Mouse (Mus musculus) limb, embryonic 11.5 days (tissue): ENCODE results near the gene Hist1h2ad. TPM values are rescaled to one million over a fixed set of nuclear protein-coding genes. Genes with fewer than 3 reads are reported as not detected.
A peak's percentile ranks its signal among the peaks of the same experiment; 100 is the strongest.
"Not testable (repeated sequence)": the region's sequence is repeated elsewhere in the genome, so short reads cannot be mapped to it uniquely, and the experiment has no call there.

ENCODE experiments used
- ATAC-seq: fragments of 200-750 bp; cut with Nextera tagmentation; 2 replicates; pipeline ENCODE4 v1.8.0; 2017; ENCODE audit warnings: low read depth; ENCODE audit not compliant: insufficient number of reproducible peaks, low FRiP score, low TSS enrichment
- DNase-seq: peaks from one replicate; pipeline ENCODE4 v3.0.0-alpha.2; 2015; ENCODE audit warnings: low spot score
- H3K27ac ChIP-seq: fragments of 300-500 bp; sonication (generic); replicated peaks from 2 replicates; pipeline ENCODE4 v1.5.1; 2014; ENCODE audit warnings: low read depth, mild to moderate bottlenecking, low read length
- H3K27me3 ChIP-seq: fragments of 300-500 bp; sonication (generic); 2 replicates; pipeline ENCODE4 v1.6.1; 2014; ENCODE audit warnings: mild to moderate bottlenecking, low read length, mixed read lengths; ENCODE audit not compliant: control insufficient read depth, insufficient read depth
- H3K36me3 ChIP-seq: fragments of 300-500 bp; sonication (generic); 2 replicates; pipeline ENCODE4 v1.6.1; 2014; ENCODE audit warnings: mild to moderate bottlenecking, low read length, moderate library complexity, mixed read lengths; ENCODE audit not compliant: control insufficient read depth, insufficient read depth
- H3K4me1 ChIP-seq: fragments of 300-500 bp; sonication (generic); 2 replicates; pipeline ENCODE4 v1.6.1; 2014; ENCODE audit warnings: low read length, mixed read lengths; ENCODE audit not compliant: control insufficient read depth, insufficient read depth
- H3K4me2 ChIP-seq: fragments of 300-500 bp; sonication (generic); 2 replicates; pipeline ENCODE4 v1.6.1; 2014; ENCODE audit warnings: low read depth, mild to moderate bottlenecking, moderate library complexity; ENCODE audit not compliant: severe bottlenecking
- H3K4me3 ChIP-seq: fragments of 300-500 bp; sonication (generic); 2 replicates; pipeline ENCODE4 v1.5.1; 2014; ENCODE audit warnings: low read depth, low read length
- H3K9ac ChIP-seq: fragments of 300-500 bp; sonication (generic); 2 replicates; pipeline ENCODE4 v1.6.1; 2014; ENCODE audit warnings: mild to moderate bottlenecking, low read length
- H3K9me3 ChIP-seq: fragments of 300-500 bp; sonication (generic); 2 replicates; pipeline ENCODE4 v1.6.1; 2016; ENCODE audit warnings: low read length; ENCODE audit not compliant: control insufficient read depth
- WGBS: fragments of 180-500 bp; shearing (Covaris S2); extraction: QIAGEN DNeasy Blood & Tissue Kit; methylation state at CpG from one replicate; pipeline ENCODE4 v1.1.7; 2014; 5-methylcytosine and 5-hydroxymethylcytosine counted together
- polyA plus RNA-seq: library from polyadenylated mRNA; unstranded; fragments of >200 nt; fragmentation: Nextera tagmentation; extraction: Ambion mirVana; gene quantifications from 2 replicates; pipeline ENCODE4 v1.2.1, GENCODE M21; 2014

Hist1h2ad gene
- polyA plus RNA-seq, result 2.2 and 3.1 TPM in 2 replicates

DNA sequence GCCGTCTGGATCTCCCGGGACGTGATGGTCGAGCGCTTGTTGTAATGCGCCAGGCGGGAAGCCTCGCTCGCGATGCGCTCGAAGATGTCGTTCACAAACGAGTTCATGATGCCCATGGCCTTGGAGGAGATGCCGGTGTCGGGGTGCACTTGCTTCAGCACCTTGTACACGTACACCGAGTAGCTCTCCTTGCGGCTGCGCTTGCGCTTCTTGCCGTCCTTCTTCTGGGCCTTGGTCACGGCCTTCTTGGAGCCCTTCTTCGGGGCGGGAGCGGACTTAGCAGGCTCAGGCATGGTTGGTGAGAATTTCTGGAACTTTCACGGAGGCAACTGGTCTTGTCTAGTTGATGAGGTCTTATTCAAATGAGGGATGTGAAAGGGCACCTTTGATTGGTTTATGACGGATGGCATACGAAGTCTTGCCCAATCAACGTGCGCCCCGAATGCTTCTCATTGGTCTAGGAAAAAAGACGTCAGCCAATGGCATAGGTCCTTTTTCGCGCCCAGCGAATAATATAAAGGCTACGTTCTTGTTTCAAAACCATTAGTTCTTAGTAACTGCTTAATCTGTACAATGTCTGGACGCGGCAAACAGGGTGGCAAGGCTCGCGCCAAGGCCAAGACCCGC lies at the start of gene Hist1h2ad, which contains the start of gene Hist1h2bf:
Gene Hist1h2ad, plus strand, starts transcription at position 484 of the 627 bp plus-strand sequence.
Gene Hist1h2bf, minus strand, starts transcription at position 299 of the 627 bp plus-strand sequence.
- peak; percentile 90 for ATAC-seq
- H3K36me3 ChIP-seq, H3K27me3 ChIP-seq, H3K9me3 ChIP-seq, H3K4me1 ChIP-seq: not testable (repeated sequence)
- H3K4me2 ChIP-seq, result peak within 1 kb of the TSS; percentile 80
- under 1% methylated on average over 35 of the region's 42 CpGs for WGBS
- peak within 1 kb of the TSS; percentile 82 for H3K9ac ChIP-seq
- H3K27ac ChIP-seq, result peak within 1 kb of the TSS; percentile 95
- H3K4me3 ChIP-seq, result peak within 1 kb of the TSS; percentile 37
- peak; percentile 91 for DNase-seq

DNA sequence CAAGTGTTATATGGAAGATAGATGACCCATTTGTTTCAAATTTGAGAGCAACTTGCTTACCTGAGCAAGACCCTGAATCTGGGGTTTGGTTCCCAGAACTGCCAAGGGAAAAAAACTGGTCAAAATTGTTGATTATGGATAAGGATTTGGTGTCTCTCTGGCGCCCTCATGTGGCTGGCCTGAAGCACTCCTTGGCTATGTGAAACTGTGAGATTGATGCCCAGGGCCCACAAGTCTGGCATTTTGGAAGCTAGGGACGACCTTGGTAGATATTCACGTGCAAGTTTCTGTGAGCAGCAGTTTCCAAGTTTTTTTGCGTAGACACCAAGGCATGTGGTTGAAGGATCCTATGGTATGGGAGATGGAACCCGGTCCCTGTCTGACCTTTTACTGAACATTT lies 49.5 kb upstream of the Hist1h2ad start:
- H3K27me3 ChIP-seq, result no peaks in the 10 kb centered on the region
- no peaks in the 10 kb centered on the region for H3K9me3 ChIP-seq
- peaks cover 4% of the 10 kb centered on the region for H3K4me1 ChIP-seq
- no peak overlapping the region for H3K9ac ChIP-seq
- H3K36me3 ChIP-seq, result no peaks in the 10 kb centered on the region
- DNase-seq (peak; percentile 93), ATAC-seq (no peak)
- peak overlapping the region; percentile 7; the same call in 1 of the 2 replicates for H3K4me2 ChIP-seq
- H3K27ac ChIP-seq, result no peak overlapping the region
- H3K4me3 ChIP-seq, result no peak overlapping the region
- 9% methylated on average over 5 of the region's 5 CpGs for WGBS

DNA sequence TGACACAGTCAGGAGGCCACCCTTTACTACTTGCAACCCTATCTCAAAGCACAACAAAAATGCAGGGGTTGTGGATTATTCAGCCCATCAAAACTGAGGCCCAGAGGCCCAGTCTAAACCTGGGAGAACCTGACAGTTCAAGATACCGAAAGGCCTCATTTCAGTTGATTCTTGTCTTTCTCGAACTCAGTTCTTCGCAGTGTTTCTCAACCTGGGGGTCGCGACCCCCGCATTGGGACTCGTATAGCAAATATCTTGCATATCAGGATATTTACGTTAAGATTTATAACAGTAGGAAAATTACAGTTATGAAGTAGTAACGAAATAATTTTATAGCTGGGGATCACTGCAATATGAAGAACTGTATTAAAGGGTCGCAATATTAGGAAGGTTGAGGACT lies 48.3 kb upstream of the Hist1h2ad start:
- Histone ChIP-seq H3K27ac (no peak overlapping the region), H3K4me3 (peak overlapping the region; percentile 33), H3K4me1 (peaks cover 4% of the 10 kb centered on the region), H3K9me3 (no peaks in the 10 kb centered on the region), H3K27me3 (no peaks in the 10 kb centered on the region), H3K9ac (peak overlapping the region; percentile 19; the same call in 1 of the 2 replicates), H3K36me3 (no peaks in the 10 kb centered on the region), H3K4me2 (peak overlapping the region; percentile 24)
- ATAC-seq (no peak), DNase-seq (peak; percentile 77)
- WGBS, result under 1% methylated on average over 10 of the region's 10 CpGs

DNA sequence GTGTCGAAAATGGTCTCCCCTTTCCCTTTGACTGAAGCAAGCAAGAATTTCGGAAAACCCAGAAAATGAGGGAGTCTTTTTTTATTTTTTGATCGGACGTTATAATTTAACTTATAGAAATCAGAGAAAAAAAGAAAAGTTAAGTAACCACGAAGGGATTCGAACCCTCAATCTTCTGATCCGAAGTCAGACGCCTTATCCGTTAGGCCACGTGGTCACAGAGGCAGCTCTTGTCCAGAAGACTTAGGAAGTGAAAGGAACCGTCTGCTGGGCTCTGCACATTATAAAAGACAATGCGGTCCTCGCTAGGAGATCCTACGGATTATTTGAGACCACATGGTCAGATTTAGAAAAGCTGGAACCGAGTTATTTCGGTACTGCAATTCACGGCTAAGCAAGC lies 47.9 kb upstream of the Hist1h2ad start:
- ATAC-seq, result no peak
- under 1% methylated on average over 17 of the region's 17 CpGs for WGBS

DNA sequence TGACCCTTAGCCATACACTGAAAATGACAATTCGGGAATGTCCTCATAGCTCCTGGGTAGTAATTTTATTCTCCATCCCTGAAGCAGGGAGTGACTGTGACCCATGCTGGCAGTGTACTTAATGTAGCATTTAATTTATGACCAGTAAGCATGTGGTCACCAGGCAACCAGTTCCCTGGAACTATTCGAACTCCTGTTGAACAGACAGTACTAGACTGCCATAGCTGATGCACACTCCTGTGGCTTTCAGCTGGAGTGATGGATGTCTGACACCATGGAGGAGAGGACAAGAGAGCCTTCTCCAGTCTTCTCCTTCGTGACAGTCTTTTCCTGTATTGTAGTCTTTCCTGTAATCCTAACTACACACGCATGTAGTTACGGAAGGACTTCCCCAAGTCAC lies 45.2 kb upstream of the Hist1h2ad start:
- no peak for ATAC-seq
- 77% methylated on average over 5 of the region's 5 CpGs for WGBS
- no peaks in the 10 kb centered on the region for H3K27me3 ChIP-seq
- H3K9ac ChIP-seq, result no peak overlapping the region
- no peaks in the 10 kb centered on the region for H3K9me3 ChIP-seq
- DNase-seq, result peak; percentile 37
- H3K4me2 ChIP-seq, result peak overlapping the region; percentile 31
- peaks cover 7% of the 10 kb centered on the region for H3K4me1 ChIP-seq
- no peak overlapping the region for H3K4me3 ChIP-seq
- no peak overlapping the region for H3K27ac ChIP-seq
- no peaks in the 10 kb centered on the region for H3K36me3 ChIP-seq

More for the DNA sequence above, 47.9 kb upstream of the Hist1h2ad start:
- DNase-seq, result peak; percentile 97
- Histone ChIP-seq H3K27ac (no peak overlapping the region), H3K4me3 (peak overlapping the region; percentile 33), H3K4me1 (peaks cover 4% of the 10 kb centered on the region), H3K36me3 (no peaks in the 10 kb centered on the region), H3K9ac (peak overlapping the region; percentile 41; the same call in 1 of the 2 replicates), H3K9me3 (no peaks in the 10 kb centered on the region), H3K27me3 (no peaks in the 10 kb centered on the region), H3K4me2 (peak overlapping the region; percentile 42)

DNA sequence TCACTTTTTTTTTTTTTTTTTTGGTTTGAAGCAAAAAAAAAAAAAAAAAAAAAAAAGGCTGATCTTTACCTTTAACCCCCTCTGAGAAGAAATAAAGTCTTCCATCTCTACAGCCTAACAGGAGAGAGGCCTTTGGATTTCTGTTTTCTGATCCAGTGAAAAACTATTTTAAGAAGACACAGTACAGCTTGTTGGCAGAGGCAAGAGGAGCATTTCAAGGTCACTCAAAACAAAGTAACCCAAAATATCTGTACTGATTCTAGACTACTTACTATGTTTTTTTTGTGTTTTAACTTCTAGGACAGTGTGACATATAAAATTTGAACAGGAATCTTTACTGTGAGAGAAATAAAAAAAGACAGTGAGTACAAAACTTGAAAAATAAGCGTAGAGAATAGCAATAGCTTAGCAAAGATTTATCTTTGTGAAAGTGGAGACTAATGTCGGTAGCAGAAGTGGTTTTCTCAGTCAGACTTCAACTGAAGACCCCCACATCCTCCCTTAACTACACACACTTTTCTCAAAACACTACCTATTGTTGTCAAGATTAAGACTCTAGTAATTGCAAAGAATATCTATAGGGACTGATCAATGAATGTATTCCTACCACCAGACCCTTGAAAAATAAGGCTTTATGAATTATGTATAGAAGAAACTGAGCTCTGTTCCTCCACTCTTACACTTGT lies 44.6 kb upstream of the Hist1h2ad start:
- Histone ChIP-seq H3K27ac (peak overlapping the region; percentile 94; the same call in 1 of the 2 replicates), H3K4me1 (peaks cover 7% of the 10 kb centered on the region), H3K36me3 (no peaks in the 10 kb centered on the region), H3K27me3 (no peaks in the 10 kb centered on the region), H3K4me3 (peak overlapping the region; percentile 53), H3K9me3 (no peaks in the 10 kb centered on the region), H3K9ac (peak overlapping the region; percentile 88), H3K4me2 (peak overlapping the region; percentile 75)
- DNase-seq (no peak), ATAC-seq (no peak)
- 31% methylated on average over 2 of the region's 2 CpGs for WGBS

DNA sequence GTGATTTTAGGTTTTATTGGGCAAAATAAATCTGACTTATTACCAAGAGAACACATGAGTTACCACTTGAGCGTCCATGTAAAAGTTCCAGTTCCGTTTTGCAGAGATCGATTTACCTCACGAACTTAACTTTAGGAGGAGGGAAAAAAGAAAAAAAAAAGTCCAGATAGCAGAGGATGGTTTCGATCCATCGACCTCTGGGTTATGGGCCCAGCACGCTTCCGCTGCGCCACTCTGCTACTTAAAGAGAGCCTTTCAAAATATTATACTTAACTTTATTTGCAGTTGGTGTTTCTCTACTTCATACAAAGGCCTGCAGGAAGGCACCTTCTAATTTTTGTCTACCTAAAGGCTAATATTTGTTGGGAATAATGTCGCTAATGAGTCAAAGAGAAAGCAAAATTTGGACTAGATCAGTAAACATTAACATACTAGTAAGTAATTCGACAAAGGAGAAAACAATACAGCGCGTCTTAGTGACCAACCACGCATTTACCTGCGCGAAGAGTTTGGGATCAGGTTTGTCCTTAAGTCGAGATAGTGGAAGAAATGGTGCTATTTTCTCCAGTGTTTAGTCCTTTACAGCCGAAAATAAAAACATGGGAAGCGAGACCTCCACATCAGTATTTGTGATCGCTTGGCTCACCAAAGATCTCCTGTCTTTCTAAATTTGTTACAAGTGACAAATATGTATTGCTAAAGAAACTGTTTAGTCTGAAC lies 43.8 kb upstream of the Hist1h2ad start:
- H3K4me1 ChIP-seq, result peaks cover 7% of the 10 kb centered on the region
- no peak for ATAC-seq
- H3K4me3 ChIP-seq, result peak overlapping the region; percentile 53
- H3K27me3 ChIP-seq, result no peaks in the 10 kb centered on the region
- H3K4me2 ChIP-seq, result peak overlapping the region; percentile 75
- no peaks in the 10 kb centered on the region for H3K36me3 ChIP-seq
- H3K9me3 ChIP-seq, result no peaks in the 10 kb centered on the region
- H3K9ac ChIP-seq, result peak overlapping the region; percentile 88
- H3K27ac ChIP-seq, result peak overlapping the region; percentile 94
- WGBS, result under 1% methylated on average over 20 of the region's 20 CpGs
- peak; percentile 77 for DNase-seq
